Mouse (Mus musculus): ENCODE results near the gene Acad11. TPM values are rescaled to one million over a fixed set of nuclear protein-coding genes. Genes with fewer than 3 reads are reported as not detected.

Gene Acad11
- polyA plus RNA-seq, 1 experiment = not detected

DNA sequence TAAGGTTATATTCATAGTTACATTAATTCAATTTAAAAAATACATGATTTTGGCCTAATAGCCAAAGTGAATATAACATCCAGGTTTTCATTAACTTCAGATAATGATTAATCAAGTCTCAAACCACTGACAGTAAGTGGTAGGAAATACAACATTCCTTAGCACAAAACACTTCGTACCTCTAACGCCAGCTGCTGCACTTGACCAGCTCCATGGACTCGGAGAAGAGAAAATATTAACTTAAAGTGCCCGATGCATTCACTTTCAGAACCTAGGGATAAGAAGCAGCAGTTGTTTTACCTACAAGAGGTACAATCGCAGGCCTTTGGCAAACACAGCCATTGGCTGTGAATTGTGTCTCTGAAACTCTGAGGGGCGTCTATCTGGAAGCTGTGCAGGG lies 109.2 kb downstream of the Acad11 start:
- H3K4me1 ChIP-seq (ENCODE audit: control insufficient read depth) = no peaks in the 10 kb centered on the region
- H3K27me3 ChIP-seq (ENCODE audit: control insufficient read depth) = no peaks in the 10 kb centered on the region
- no peak overlapping the region for H3K4me3 ChIP-seq (replicated peaks)
- TF ChIP-seq TAL1 (IDR thresholded peaks at IDR 0.05; ENCODE audit: low read length) (no peak), GATA1 (IDR thresholded peaks at IDR 0.05; ENCODE audit: low read length) (no peak)
- H3K9me3 ChIP-seq (ENCODE audit: control insufficient read depth, low read length) = no peaks in the 10 kb centered on the region
- peaks cover 63% of the 10 kb centered on the region for H3K36me3 ChIP-seq (ENCODE audit: control insufficient read depth)

Other genes with a start within 250 kb of the Acad11 start
- gene Nphp3, start 60.8 kb upstream of the Acad11 start, polyA plus RNA-seq (2012) = 0.01 TPM in 1 of 2 replicates, not detected in the other
- not detected in 2 replicates for gene Gm28305, start 22.7 kb upstream of the Acad11 start, polyA plus RNA-seq (2012)
- gene Uba5, start 243 bp upstream of the Acad11 start, polyA plus RNA-seq (2012) = 0.18 and 0.24 TPM in 2 replicates
- gene Ackr4, start 63.6 kb downstream of the Acad11 start, polyA plus RNA-seq (2012) = not detected in 2 replicates
- 0.41 and 0.61 TPM in 2 replicates for gene Dnajc13, start 199.6 kb downstream of the Acad11 start, polyA plus RNA-seq (2012)

Measured in erythroblast, embryonic 14.5 days (primary cell).